Comparison of ENCODE assay signal across 20 mouse cellular contexts in genomic region chr7:30526981-30527380, GRCm38 (mm10). TPM values are rescaled to one million over a fixed set of nuclear protein-coding genes. Genes with fewer than 3 reads are reported as not detected.
DNase-seq lines count a peak whose midpoint lies in the region; ATAC-seq and TF ChIP-seq lines count a peak whose summit lies in the region.
"Had no signal": no experiment of that assay in that cellular context is flagged by ENCODE, and none has a peak within 500 bp of the region (broad histone marks: within the 10 kb centered on the region; RNA-seq: fewer than 3 reads in every experiment).

No protein-coding gene starts in this region.

- peaks cover 18% of the 10 kb centered on the region for H3K4me1 ChIP-seq in heart, embryonic 13.5 days
- peaks cover 10% of the 10 kb centered on the region for H3K4me1 ChIP-seq in lung, embryonic 16.5 days (replicated peaks; ENCODE audit: control insufficient read depth, insufficient read depth, low read length)
- peaks cover 1 to 12% of the 10 kb centered on the region in 2 experiments; a peak in 2 of 4 replicates for H3K4me1 ChIP-seq in ES-E14 (ENCODE audit: control insufficient read depth in 2 of 2, insufficient read depth in 2 of 2, low read length in 2 of 2, poor library complexity in 1 of 2)
- H3K4me1 ChIP-seq in limb, embryonic 10.5 days, result peaks cover 13% of the 10 kb centered on the region

- peaks cover 12% of the 10 kb centered on the region for H3K27me3 ChIP-seq in heart, embryonic 13.5 days (replicated peaks)
- H3K27me3 ChIP-seq in lung, embryonic 16.5 days (ENCODE audit: control insufficient read depth, insufficient read depth, low read depth, low read length), result no peaks in the 10 kb centered on the region
- H3K27me3 ChIP-seq in limb, embryonic 10.5 days (ENCODE audit: low read depth, poor library complexity, severe bottlenecking), result peaks cover 10% of the 10 kb centered on the region

- WGBS in heart, embryonic 13.5 days, result 82% methylated on average over 14 of the region's 14 CpGs
- 85% methylated on average over 14 of the region's 14 CpGs for WGBS in lung, embryonic 16.5 days
- 72% methylated on average over 14 of the region's 14 CpGs for WGBS in limb, embryonic 10.5 days

- no peak overlapping the region for H3K4me2 ChIP-seq in heart, embryonic 13.5 days
- no peak overlapping the region for H3K4me2 ChIP-seq in lung, embryonic 16.5 days (ENCODE audit: low read depth, low read length)

- in situ Hi-C loops in ES-E14 (cut with MboI; ENCODE audit: low sequenced_read_pairs in 2 of 2, unreplicated experiment in 2 of 2), result no loop called here

- ATAC-seq in heart, embryonic 13.5 days (ENCODE audit: extremely low read depth, insufficient number of reproducible peaks, low FRiP score, low TSS enrichment), result no peak
- ATAC-seq in lung, embryonic 16.5 days (ENCODE audit: low read depth), result no peak

- no peak for DNase-seq in heart, postnatal 25 days (ENCODE audit: low spot score)
- no peak for DNase-seq in lung, postnatal 36 days
- no peak for DNase-seq in ES-E14 (ENCODE audit: low read depth, low spot score)
- no peak for DNase-seq in limb, embryonic 10.5 days (ENCODE audit: low spot score)
- no peak for DNase-seq in thymus, postnatal 4 days
- DNase-seq in Muller cell, postnatal 12 days (ENCODE audit: inconsistent ontology term), result no peak
- DNase-seq: adrenal gland, postnatal 14 days; embryo, embryonic 11 days; heart, postnatal 36 days; layer of hippocampus, adult 9-11 months; right cerebral cortex, postnatal 25 days; thymus, postnatal 14 days had no signal

- no peak overlapping the region for H3K4me3 ChIP-seq in heart, embryonic 13.5 days
- H3K4me3 ChIP-seq in lung, embryonic 16.5 days (ENCODE audit: low read length), result no peak overlapping the region
- no peak overlapping the region for H3K4me3 ChIP-seq in ES-E14 (ENCODE audit: insufficient read depth in 1 of 2, low read depth in 1 of 2, low read length in 2 of 2, poor library complexity in 1 of 2, severe bottlenecking in 1 of 2)
- H3K4me3 ChIP-seq in limb, embryonic 10.5 days, result 0 out of 2 replicates have a peak overlapping the region, but pooled peaks have one; percentile 27

- no peak overlapping the region for H3K27ac ChIP-seq in heart, embryonic 13.5 days (replicated peaks)
- H3K27ac ChIP-seq in lung, embryonic 16.5 days (ENCODE audit: low read length), result no peak overlapping the region
- H3K27ac ChIP-seq in ES-E14 (ENCODE audit: insufficient read depth, low read depth, low read length, poor library complexity, severe bottlenecking), result no peak overlapping the region
- H3K27ac ChIP-seq in limb, embryonic 10.5 days, result peak overlapping the region; percentile 72; the same call in 1 of the 2 replicates
- H3K27ac ChIP-seq: liver, embryonic 14.5 days had no signal

- peak overlapping the region; percentile 52; the same call in 1 of the 2 replicates for H3K9ac ChIP-seq in heart, embryonic 13.5 days
- peak overlapping the region; percentile 34; the same call in 1 of the 2 replicates for H3K9ac ChIP-seq in lung, embryonic 16.5 days (ENCODE audit: low read length)
- 0 out of 2 replicates have a peak overlapping the region, but pooled peaks have one; percentile 7 for H3K9ac ChIP-seq in ES-E14 (ENCODE audit: insufficient read depth, low read depth, low read length, poor library complexity, severe bottlenecking)
- H3K9ac ChIP-seq: liver, embryonic 14.5 days had no signal

- H3K9me3 ChIP-seq in heart, embryonic 13.5 days, result no peaks in the 10 kb centered on the region
- no peaks in the 10 kb centered on the region for H3K9me3 ChIP-seq in lung, embryonic 16.5 days (ENCODE audit: control insufficient read depth, low read length)
- no peaks in the 10 kb centered on the region for H3K9me3 ChIP-seq in ES-E14 (ENCODE audit: control insufficient read depth, insufficient read depth, low read depth, low read length)
- no peaks in the 10 kb centered on the region for H3K9me3 ChIP-seq in limb, embryonic 10.5 days (replicated peaks)
- H3K9me3 ChIP-seq: G1E had no signal

- peaks cover 90% of the 10 kb centered on the region for H3K36me3 ChIP-seq in heart, embryonic 13.5 days
- H3K36me3 ChIP-seq in lung, embryonic 16.5 days (ENCODE audit: control insufficient read depth, insufficient read depth, low read length), result peaks cover 34% of the 10 kb centered on the region
- no peaks in the 10 kb centered on the region for H3K36me3 ChIP-seq in ES-E14 (ENCODE audit: control insufficient read depth, insufficient read depth, low read length, poor library complexity, severe bottlenecking)
- peaks cover 95% of the 10 kb centered on the region for H3K36me3 ChIP-seq in limb, embryonic 10.5 days

- intact Hi-C loops in heart, postnatal 25 days (cut with DNase I), result no loop called here

TF ChIP-seq in ES-E14, 5 proteins besides CTCF, POLR2A, EP300 and RAD21:
- TF ChIP-seq MAFK (IDR thresholded peaks at IDR 0.05; ENCODE audit: insufficient read depth, low read depth, low read length) (no peak), ZNF384 (IDR thresholded peaks at IDR 0.05; ENCODE audit: low read depth, low read length) (no peak), ZC3H11A (IDR thresholded peaks at IDR 0.05; ENCODE audit: borderline replicate concordance, low read depth, low read length) (no peak), CHD2 (IDR thresholded peaks at IDR 0.05; ENCODE audit: low read depth, low read length) (no peak), HCFC1 (IDR thresholded peaks at IDR 0.05; ENCODE audit: borderline replicate concordance, insufficient read depth, low read length) (no peak)

RNA-seq across cellular contexts. Expression of gene Arhgap33, which starts 7.9 kb away (rescaled TPM):
- 8.0 and 9.3 TPM in 2 replicates for polyA plus RNA-seq in heart, embryonic 13.5 days (2015; fragmentation: Nextera tagmentation; extraction: Ambion mirVana)
- total RNA-seq in heart, postnatal 25 days (2021), result 1 to 10 TPM in 1 of 2 experiments, under 1 TPM in 1; 0.81 to 1.1 TPM
- polyA plus RNA-seq in lung, embryonic 16.5 days (2015; fragmentation: Nextera tagmentation; extraction: Ambion mirVana), result 7.6 and 7.8 TPM in 2 replicates
- total RNA-seq in ES-E14 (2012; rRNA removed), result 1.0 and 1.4 TPM in 2 replicates
- polyA plus RNA-seq in limb, embryonic 10.5 days (2016; fragmentation: Nextera tagmentation; extraction: Ambion mirVana), result 14.0 and 17.1 TPM in 2 replicates

RNA-seq across cellular contexts. Expression of gene Hspb6, which starts 25.0 kb away (rescaled TPM):
- 76.6 and 86.4 TPM in 2 replicates for polyA plus RNA-seq in heart, embryonic 13.5 days (2015; fragmentation: Nextera tagmentation; extraction: Ambion mirVana)
- total RNA-seq in heart, postnatal 25 days (2021), result 100 to 1,000 TPM; 720 to 731 TPM
- 32.0 and 34.0 TPM in 2 replicates for polyA plus RNA-seq in lung, embryonic 16.5 days (2015; fragmentation: Nextera tagmentation; extraction: Ambion mirVana)
- total RNA-seq in ES-E14 (2012; rRNA removed), result 1.6 and 4.1 TPM in 2 replicates
- 4.7 and 7.0 TPM in 2 replicates for polyA plus RNA-seq in limb, embryonic 10.5 days (2016; fragmentation: Nextera tagmentation; extraction: Ambion mirVana)

RNA-seq across cellular contexts. Expression of gene Proser3, which starts 25.1 kb away (rescaled TPM):
- 8.7 and 9.6 TPM in 2 replicates for polyA plus RNA-seq in heart, embryonic 13.5 days (2015; fragmentation: Nextera tagmentation; extraction: Ambion mirVana)
- 1 to 10 TPM; 4.5 to 4.7 TPM for total RNA-seq in heart, postnatal 25 days (2021)
- polyA plus RNA-seq in lung, embryonic 16.5 days (2015; fragmentation: Nextera tagmentation; extraction: Ambion mirVana), result 12.9 and 14.9 TPM in 2 replicates
- total RNA-seq in ES-E14 (2012; rRNA removed), result 6.8 and 10.8 TPM in 2 replicates
- polyA plus RNA-seq in limb, embryonic 10.5 days (2016; fragmentation: Nextera tagmentation; extraction: Ambion mirVana), result 17.8 and 21.6 TPM in 2 replicates

RNA-seq across cellular contexts. Expression of gene Lin37, which starts 32.7 kb away (rescaled TPM):
- polyA plus RNA-seq in heart, embryonic 13.5 days (2015; fragmentation: Nextera tagmentation; extraction: Ambion mirVana), result 31.0 and 36.9 TPM in 2 replicates
- total RNA-seq in heart, postnatal 25 days (2021), result 10 to 100 TPM; 15.1 to 15.5 TPM
- polyA plus RNA-seq in lung, embryonic 16.5 days (2015; fragmentation: Nextera tagmentation; extraction: Ambion mirVana), result 38.1 and 46.1 TPM in 2 replicates
- total RNA-seq in ES-E14 (2012; rRNA removed), result 12.4 and 15.8 TPM in 2 replicates
- 42.5 and 45.6 TPM in 2 replicates for polyA plus RNA-seq in limb, embryonic 10.5 days (2016; fragmentation: Nextera tagmentation; extraction: Ambion mirVana)

RNA-seq across cellular contexts. Expression of gene Prodh2, which starts 33.6 kb away (rescaled TPM):
- polyA plus RNA-seq in heart, embryonic 13.5 days (2015; fragmentation: Nextera tagmentation; extraction: Ambion mirVana), result 0.13 and 1.0 TPM in 2 replicates
- total RNA-seq in heart, postnatal 25 days (2021), result not detected
- 0.41 and 2.4 TPM in 2 replicates for polyA plus RNA-seq in lung, embryonic 16.5 days (2015; fragmentation: Nextera tagmentation; extraction: Ambion mirVana)
- 0.80 and 0.90 TPM in 2 replicates for total RNA-seq in ES-E14 (2012; rRNA removed)
- not detected in 2 replicates for polyA plus RNA-seq in limb, embryonic 10.5 days (2016; fragmentation: Nextera tagmentation; extraction: Ambion mirVana)
- total RNA-seq: G1E; gastrocnemius, adult 18-20 months; heart, adult 8-10 months; heart, postnatal 36 days; left cerebral cortex, postnatal 14 days had no signal
- polyA plus RNA-seq: forebrain, embryonic 11.5 days; G1E had no signal
